Mouse (Mus musculus) heart, adult 9 months (tissue): ENCODE results near the gene Cnih3.
A peak's percentile ranks its signal among the peaks of the same experiment; 100 is the strongest.

Source experiments
- DNase-seq, 2 experiments: peaks; one replicate each; pipeline ENCODE4 v3.0.0; 2022; ENCODE audit warnings: low spot score in 2 of 2

Cnih3 gene

DNA sequence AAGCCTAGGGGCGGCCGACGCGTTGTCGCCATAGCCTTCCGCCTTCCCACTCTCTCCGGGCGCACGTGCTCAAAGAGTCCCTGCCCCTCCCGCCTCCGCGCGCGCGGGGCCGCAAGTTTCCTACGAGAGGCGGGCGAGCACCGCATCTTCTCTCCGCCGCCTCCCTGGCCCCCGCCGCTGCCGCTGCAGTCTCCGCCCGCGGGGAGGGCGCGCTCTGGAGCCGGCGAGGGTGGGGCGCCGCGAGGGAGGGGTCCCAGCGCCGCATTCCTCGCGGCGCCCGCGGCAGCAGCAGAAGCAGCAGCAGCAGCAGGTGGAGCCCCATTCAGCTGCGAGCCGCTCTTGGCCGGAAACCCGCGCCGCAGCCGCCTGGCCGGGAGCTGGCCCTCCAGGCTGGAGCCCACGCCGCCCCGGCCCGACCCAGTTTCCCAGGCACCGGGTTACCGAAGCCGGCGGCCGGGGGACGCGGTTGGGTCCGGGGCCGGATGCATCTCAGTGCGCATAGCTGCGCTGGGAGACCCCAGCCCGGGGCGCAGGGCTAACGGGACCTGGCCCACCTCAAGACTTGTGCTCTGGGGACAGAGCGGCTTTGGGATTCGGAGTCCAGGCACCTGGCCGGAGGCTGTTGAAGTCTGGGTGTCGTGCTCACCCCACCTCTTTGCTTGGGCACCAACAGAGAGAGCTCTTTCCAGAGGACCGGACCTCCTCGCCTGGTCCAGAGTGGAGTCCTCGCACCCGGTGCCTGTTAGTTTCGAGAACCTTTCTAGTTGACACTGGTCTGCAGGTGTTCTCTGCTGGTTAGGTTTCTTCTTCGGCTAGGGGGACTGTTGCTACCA lies at the start of gene Cnih3:
Cnih3 (plus strand) TSS at position 262 of the 833 bp plus-strand sequence.
- DNase-seq: no peak

DNA sequence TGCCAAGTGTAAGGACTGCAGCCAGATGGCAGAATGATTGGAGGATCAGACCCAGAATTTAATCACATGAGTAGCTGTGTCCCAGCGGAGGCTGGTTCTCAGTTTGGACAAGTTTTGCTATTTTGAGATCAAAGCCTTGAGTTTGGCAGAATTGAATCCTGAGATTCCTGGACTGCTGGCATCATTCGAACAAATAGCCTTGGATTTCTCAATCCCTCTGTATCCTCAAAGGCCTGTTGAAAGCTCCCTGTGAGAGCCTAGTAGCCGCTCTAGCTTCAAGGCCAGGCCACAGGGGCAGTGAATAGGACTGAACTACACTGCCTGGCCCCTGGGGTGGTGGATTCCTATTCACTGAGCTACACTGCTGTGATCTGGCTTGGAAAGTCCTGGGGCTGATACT lies 44.4 kb upstream of the Cnih3 start:
- DNase-seq: no peak

DNA sequence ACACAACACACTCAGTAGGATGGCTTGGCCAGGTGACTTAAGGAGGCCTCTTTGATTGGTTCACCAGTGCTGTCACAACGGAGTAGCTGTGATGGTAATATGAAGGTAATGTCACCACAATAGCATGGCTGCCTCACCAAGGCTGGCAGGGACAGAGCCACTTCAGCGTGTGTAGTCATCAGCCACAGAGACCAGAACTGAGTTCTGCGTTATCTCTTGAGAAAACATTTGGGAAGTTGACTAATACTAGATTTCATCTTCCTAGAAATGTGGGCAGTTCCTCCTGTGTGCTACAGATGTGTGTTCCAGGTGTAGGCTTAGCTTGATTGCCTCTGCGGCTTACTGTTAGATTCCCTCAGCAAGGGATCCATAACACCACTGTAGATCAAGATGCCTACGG lies 41.7 kb upstream of the Cnih3 start:
- DNase-seq: no peak

DNA sequence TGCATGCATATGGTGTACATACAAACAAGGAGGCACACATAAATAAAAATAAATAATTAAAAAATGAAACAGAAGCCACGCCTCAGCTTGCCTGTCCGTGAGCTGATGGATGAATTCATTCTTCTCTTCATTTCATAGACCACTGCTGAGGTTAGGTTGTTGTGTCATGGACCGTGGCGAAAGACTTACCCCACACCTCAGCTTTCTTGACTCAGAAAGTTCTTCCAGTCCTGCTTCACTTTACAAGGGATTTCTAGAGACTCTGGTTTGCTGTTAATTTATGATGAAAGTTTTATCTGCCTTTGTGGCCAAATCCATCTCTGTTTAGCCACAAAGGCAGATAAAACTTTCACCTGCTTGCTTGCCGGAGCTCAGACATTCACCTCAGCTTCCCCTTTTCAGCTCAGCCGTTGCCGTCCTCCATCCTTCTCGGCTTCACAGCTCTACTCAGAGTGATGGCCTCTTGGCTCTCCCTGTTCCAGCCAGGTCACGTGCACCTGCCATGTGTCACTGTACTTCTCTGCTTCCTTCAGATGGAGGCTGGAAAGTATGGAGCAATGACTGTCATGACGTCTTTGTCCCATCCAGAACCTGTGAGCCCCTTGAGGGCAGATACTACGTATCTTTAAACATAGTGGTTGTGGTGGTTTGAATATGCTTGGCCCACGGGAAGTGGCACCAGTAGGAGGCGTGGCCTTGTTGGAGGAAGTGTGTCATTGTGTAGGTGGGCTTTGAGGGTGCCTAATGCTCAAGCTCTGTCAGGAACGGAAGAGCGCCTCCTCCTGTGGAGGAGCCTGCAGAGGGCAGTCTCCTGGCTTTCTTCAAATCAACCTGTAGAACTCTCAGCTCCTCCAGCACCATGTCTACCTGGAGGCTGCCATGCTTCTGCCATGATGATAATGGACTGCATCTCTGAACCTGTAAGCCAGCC lies 40.0 kb upstream of the Cnih3 start:
- DNase-seq: no peak

DNA sequence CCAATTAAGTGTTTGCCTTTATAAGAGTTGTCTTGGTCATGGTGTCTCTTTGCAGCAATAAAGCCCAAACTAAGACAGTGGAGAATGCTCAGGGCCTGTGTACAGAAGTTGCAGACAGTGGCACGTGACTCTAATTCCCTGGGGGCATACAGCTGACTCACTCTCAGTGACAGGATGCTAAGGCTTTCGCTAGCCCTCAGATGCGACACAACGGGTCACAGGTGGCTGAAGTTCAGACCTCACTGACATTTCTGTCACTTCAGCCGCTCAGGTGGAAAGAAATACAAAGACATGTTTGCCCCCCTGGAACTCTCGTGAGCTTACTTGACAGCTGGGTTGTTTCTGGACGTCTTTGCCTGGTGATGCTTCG lies 39.4 kb upstream of the Cnih3 start:
- no peak for DNase-seq

DNA sequence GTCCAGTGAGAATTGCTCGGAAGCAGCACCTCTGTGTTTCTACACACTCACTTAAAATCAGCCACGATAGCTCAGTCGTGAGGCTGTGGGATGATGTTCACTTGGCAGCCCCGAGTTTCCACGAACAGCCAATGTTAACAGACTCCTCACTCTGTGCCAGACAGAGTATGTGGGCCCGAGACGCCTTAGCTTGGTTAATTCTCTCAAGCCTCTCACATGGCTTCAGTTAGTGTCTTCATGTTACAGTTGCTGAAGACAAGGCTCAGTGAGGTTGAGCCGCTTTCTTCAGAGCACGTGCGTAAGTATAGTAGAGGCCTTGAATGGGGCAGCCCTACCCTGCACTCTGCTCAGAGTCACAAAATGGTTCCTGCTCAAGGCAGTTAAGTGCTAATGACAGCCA lies 38.1 kb upstream of the Cnih3 start:
- no peak for DNase-seq

DNA sequence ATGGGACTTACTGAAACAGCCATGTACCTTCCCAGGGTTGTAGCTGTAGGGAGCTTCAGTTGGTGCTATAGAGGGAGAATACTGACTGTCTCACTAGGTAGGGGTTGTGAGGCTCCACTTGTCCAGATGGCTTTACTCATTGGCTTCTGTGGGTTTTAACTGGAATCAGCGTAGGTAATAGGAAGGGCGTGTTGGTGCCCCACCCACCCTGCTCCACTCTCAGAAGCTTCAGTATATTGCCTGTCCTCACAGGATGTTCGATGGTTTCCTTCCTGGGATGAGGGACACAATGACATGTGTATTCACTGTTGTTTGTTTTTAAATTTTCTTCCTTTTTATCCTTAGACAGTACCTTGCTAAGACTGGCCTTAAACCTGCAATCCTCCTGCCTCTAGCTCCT lies 37.1 kb upstream of the Cnih3 start:
- DNase-seq: no peak

DNA sequence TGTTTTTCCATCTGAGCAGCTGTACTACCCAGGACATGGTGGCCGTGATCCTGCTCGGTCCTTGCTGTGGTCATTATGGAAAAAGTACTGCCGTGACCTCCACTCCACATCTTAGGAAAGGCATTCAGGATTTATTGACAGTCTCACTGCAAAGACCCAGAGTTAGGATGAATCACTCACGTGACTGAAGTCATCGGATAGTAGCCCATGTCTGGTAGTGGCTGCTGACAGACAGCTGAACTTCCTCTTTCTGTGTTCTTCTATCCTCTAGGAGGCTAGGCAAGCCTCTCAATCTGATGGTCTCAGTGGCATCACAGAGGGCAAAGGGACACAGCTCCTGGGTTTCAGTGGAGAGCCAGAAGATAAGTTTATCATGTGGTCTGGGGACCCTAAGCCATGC lies 35.9 kb upstream of the Cnih3 start:
- no peak for DNase-seq

DNA sequence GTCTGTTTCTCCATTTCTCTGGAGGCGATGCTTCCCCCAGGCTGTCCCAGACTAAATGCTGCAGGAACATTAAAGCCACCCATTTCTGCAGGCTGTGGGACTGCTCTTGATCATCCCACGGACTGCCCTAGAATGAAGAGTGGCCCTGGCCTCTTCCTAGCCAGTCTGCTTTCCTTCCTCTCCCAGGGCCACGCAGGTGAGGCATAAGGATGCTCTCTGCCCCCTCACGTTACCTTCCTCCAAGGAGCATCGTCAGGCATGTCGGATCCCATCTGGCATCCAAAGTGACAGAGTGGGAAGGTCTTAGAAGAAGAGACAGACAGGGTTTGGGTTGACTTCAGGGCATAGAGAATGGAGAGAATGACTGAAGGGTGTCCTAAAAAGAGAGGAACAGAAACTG lies 33.0 kb upstream of the Cnih3 start:
- DNase-seq: no peak

DNA sequence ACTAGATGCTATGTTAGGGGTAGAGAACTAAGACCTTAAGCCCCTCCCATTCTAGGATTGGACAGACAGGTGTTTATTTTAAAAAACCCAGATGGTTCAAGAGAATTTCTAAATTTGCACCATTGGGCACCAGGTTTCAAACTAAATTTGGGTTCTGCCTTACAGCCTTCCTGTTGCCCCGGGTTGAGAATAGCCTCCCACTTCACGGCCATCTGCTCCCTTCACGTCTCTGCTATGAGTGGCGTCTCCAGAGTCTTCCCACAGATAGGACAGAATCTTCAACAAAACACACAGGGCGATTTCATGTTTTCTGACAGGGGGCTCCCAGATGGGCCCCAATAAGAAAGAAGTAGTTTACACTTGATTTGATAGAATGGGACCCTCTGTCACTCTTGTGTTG lies 31.3 kb upstream of the Cnih3 start:
- DNase-seq: no peak

DNA sequence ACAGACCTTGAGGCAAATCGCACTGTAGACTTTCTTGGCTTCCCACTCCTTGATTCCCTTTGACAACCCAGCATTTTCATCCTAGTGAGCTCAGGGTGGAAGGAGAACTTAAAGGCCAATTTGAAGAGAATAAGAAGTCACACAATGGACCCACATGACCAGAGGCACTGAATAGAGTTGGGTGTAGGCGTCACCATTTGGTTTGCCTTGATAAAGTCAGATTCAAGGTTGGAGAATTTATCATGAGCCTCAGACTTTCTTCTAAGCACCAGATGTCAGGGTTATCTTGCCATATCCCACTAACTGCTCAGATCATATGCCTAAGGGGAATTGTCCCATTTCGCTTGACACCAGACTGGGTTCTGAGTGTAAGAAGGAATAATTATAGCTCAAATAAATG lies 29.3 kb upstream of the Cnih3 start:
- DNase-seq: no peak

DNA sequence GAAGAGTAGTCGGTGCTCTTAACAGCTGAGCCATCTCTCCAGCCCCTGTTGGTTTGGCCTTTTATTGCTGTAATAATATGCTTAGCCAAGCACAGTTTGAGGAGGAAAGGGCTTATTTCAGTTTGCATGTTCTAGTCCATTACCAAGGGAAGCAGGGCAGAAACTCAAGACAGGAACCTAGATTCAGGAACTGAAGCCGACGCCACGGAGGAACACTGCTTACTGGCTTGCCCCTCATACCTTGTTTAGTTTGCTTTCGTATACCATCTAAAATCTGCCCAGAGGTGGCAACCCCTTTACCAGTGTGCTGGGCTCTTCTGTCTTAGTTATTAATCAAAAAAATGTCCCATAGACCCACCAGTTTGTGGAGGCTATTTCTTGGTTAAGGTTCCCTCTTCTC lies 25.3 kb upstream of the Cnih3 start:
- no peak for DNase-seq

DNA sequence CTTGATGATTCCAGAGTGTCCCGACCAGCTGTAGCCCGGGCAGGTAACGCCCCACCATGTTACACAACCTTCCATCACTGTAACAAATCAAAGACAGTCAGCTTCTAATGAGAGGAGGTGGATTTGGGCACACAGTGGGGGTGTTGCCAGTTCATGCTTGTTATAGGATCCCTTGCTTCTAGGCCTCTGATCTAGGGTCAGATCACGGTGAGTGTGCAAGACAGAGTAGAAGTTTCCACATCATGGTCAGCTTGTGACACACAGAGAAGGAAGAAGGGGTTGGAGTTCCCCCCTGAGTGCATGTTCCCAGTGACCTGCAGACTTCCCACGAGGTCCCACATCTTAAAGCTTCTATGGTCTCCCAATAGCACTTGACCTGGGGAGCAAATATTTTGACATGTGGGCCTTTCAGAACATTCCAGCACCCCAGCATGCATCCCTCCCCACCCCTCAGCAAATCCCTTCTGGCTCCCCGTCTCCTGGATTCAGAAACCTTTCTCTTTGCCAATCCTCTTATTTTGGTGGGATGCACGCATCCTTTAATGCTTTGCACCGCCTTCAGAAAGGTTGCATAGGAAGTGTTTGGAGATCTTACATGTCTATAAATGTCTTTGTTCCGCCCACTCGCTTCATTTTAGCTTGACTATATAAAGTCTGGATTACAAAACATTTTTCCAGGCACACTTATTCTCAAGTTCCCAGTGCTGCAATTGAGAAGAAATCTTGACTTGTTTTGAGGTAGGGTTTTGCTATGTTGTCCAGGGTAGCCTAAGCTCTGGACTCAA lies 24.6 kb upstream of the Cnih3 start:
- no peak for DNase-seq

DNA sequence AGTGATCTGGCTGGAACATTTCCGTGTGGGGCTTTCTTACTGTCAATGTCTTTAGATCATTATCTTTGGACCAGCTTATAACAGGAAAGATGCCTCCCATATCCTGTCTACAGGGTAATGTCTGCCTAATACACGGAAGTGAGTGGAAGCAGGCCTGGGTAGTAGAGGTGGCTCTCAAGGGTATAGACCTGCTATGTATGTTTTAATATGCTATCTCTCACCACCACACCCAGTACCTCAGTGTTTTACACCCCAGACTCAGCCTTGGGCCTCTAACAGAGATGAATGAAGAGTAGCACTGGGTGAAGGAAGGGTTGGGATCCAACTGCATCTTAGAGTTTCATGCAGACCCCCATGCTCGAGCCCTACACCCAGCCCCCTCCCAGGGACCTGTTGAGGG lies 23.3 kb upstream of the Cnih3 start:
- DNase-seq: no peak

DNA sequence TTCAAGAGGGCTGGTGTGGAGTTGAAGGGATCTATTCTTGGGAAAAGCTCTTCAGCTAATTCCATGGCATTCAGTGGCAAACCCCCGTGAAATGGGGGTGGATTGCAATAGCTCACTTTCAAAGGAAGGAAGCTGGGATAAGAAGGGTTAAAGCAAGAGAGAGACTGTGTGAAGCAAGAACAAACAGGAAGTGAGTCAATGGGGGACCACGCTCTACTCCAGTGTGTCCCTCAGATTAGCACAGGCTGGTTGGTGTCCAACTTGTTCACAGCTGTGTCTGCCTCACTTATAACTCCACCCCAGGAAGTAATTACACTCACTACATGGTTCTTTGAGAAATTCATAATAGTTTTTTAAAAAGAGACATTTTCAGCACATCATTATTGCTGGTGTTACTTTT lies 19.8 kb upstream of the Cnih3 start:
- peak; percentile 18 to 33 for DNase-seq

DNA sequence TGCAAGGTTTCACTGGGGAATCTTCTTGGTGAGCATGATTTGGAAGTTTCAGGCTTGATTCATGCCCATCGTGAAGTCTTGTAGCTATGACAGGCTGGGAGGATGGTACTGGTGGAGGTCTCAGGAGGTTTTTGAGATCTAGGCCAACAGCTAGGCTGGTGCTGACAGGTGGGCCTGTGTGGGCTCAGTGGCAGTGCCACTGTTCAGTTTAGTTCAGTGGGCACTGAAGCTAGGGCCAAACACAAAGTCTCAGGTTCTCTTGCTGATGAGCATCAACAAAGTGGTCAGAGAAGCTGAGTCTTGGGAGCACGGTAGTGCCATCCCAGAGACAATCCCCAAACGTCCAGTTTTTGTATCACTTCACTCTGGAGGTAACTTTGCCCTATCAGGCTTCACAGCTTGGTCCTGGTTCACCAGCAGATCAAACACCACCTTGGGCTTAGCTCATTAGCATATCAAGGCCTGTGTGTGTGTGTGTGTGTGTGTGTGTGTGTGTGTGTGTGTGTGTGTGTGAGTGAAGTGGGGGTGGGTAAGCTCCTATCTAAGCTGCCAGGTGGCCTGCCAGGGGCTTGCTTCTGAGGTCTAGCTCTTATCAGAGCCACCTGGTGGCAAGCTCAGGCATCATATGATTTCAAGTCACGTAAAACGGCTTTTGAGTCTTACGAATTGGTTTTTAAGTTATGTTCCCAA lies 18.0 kb upstream of the Cnih3 start:
- DNase-seq: no peak

DNA sequence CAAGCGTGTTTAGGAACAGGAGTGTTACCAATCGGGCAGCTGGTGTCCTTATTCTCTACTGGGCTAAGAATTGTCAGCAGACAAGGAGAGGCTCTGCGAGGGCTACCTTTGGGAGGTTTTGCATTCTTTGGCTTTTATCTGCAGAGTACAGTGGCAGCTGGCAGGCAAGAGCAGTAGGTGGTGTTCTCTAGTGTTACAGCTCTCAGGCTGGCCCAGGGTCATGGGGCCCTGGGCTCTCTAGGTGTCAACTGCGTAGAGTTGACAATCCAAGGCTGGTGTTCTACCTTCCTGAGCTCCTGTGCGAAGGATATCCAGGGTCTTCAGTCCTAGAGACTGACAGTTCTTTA lies 17.4 kb upstream of the Cnih3 start:
- no peak for DNase-seq

DNA sequence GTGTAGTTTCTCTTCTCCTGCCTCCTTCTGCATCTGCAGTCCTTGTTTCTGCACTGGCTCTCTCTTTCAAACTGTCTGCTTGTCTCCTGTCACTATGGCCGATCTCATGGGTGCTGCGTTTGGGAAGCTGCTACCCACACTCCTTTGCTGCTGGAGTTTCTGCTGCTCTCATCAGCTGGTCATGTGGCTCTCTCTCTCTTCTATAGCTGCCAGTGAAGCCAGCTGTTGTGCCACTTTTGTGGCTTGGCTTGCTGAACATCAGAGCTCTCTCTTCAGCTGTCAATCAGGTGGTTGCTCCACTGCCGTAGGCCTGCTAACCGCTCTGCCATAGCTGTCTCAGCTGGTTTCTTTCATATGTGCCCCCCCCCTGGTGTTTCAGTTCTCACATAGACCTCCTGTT lies 17.0 kb upstream of the Cnih3 start:
- no peak for DNase-seq

DNA sequence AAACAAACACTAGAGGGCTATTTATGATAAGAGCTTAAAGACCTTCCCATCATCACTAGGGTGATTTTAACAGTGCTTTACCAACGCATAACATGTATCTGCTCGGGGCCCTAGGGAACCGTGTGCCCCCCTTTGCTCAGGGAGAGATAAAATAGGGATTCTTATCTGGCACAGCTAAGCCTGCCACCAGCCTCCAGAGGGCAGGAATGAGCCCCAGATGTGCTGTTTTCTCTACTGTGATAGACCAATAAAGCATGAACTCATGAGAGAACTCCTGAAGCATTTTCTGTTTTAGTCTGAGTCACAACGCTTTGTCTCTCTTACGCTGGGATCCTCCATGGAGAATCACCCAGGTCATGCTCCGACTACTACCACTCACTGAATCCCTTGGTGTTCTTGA lies 15.6 kb upstream of the Cnih3 start:
- no peak for DNase-seq

DNA sequence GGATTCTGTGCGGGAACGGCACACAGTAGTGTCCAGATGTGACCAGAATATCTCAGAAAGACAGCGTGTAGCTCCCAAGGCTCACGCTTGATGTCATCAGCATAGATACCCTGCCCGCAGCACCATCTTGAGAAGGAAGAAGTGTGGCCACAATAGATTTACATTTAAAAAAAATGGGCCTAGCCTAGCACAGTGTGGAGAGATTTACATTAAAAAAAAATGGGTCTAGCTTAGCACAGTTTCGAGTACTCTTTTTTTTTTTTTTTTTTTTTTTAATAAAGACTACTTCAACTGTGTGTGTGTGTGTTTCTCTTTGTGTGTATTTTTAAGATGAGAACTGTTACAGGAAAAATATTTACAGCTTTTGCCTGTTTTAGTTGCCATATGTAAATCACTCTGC lies 13.3 kb upstream of the Cnih3 start:
- DNase-seq: no peak

DNA sequence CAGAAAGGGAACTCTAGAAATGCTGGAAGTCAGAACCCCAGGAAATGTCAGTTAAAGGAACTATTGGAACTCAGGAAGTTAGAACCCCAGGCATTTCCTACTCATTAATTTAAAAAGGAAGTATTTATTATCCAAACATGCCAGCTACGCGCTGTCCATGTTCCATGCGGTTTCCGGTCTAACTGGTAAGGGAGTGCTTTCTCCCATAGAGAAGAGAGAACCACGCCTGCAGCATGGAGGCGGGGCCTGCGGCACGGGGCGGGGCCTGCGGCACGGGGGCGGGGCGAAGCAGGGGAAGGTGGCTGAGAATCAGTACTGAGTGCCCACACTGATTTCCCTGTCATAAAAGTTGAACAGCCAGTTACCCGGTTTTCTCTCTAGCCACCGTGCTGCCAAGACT lies 6.9 kb upstream of the Cnih3 start:
- DNase-seq: peak; percentile 16 to 51

DNA sequence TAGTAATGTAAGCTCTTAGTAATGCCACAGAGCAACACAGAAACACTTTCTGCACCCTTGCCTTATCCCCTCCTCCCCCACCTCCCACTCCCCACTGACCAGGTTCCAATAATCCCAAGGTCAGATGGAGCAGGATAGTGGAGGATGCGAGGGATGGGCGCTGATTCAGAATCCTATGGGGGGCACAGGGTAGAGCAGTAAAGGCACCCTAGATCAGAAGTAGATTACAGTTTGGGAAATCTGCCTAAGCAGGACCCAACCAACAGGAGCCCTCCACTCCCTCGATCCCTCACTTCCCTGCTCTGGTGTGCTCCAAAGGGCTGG lies 423 bp upstream of the Cnih3 start:
- no peak for DNase-seq
